Mouse (Mus musculus) R1 (cell line): ENCODE data around the gene Hacd2.
A peak's percentile ranks its signal among the peaks of the same experiment; 100 is the strongest.

Source experiments
- DNase-seq: peaks from one replicate; pipeline ENCODE4 v3.0.0-alpha.2; 2018; ENCODE audit warnings: low read depth, low spot score

Gene Hacd2

DNA sequence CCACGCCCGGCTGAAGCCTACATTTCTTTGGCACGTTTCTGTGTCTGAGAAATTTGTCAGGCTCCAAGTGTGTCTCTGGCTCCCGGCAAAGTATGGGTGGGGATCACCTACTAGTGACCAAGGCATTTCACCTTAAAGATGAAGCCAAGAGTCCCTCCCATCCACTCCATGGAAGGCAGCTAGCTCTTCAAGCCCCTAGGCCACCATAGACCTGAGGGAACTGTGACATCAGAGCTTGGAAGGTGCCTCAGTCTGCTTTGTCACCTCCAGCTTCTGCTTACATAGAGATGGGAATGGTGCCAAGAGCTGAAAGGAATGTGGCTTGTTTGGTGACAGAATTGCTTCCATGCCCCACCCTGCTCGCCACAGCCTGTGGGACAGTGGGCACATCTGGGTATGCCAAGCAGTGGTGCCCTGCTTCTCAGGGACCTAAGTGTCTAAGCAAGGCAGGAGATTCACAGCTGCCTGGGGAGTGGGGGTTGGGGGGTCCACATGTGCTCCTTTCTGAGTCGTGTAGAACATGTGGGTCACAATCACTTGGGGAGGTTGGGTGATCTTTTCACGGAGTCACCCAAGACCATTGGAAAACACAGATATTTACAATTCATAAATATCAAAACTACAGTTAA is 94.2 kb downstream of the Hacd2 start:
- no peak for DNase-seq

- DNase-seq, result no peak
These were observed 95.2 kb downstream of the Hacd2 start for GRCm38 (mm10) chr16:35117436-35117835.

DNA sequence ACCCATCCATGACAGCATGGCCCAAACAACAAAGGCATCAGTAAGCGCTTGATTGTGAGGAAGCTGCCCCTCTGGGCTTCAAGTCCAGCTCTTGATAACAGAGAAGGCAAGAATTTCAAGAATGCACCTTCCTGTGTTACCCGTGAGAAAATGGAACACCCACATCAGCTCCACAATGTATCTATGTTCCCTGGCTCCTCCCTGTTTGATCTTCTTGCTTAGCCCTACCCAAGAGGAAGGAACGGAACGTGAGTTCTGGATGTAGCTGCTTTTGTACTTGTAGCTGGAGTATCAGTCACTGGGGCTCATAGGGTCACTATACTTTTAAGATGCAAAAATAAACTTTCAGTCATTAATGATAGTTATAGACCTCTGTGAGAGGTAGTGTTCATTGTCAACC is 98.4 kb downstream of the Hacd2 start:
- peak; percentile 50 for DNase-seq

DNA sequence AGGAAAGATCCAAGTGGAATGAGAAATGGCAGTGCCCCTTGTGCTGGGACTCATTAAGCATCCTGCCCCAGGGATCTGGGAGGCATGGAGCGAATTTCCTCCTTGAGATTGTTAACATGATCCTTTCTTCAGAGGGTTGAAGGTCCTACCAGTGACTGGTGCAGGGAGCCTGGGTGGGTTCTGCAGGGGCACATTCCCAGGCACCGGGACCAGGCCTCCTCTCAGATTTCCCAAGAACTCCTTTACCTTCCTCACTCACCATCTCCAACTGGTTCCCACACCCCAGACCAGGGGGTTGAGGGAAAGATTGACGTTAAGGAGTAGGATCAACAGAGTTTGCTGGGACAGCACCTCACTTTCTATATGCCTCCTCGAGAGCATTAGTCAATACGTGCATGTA is 105.0 kb downstream of the Hacd2 start:
- DNase-seq, result no peak

GRCm38 (mm10) chr16:35130172-35130571 is 107.9 kb downstream of the Hacd2 start:
- no peak for DNase-seq

DNA sequence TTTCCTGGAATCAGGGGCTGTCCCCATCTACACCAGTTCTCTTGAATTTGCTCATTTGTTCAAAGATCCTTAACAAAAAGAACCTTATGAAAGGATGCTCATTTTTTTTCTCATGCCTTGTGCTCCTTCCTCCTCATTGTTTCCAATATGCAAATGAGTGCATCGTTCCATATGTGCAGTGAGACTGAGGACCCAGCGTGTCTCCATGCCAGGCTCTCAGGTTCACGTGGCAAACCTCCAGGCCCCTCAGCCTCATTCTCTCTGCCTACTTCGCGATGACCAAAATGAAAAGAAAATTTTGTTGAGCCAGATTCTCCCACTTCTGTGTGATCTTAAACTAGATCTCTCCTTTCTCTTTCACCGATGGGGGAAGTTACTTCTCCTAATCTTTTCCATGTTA is 117.2 kb downstream of the Hacd2 start:
- DNase-seq, result no peak

DNA sequence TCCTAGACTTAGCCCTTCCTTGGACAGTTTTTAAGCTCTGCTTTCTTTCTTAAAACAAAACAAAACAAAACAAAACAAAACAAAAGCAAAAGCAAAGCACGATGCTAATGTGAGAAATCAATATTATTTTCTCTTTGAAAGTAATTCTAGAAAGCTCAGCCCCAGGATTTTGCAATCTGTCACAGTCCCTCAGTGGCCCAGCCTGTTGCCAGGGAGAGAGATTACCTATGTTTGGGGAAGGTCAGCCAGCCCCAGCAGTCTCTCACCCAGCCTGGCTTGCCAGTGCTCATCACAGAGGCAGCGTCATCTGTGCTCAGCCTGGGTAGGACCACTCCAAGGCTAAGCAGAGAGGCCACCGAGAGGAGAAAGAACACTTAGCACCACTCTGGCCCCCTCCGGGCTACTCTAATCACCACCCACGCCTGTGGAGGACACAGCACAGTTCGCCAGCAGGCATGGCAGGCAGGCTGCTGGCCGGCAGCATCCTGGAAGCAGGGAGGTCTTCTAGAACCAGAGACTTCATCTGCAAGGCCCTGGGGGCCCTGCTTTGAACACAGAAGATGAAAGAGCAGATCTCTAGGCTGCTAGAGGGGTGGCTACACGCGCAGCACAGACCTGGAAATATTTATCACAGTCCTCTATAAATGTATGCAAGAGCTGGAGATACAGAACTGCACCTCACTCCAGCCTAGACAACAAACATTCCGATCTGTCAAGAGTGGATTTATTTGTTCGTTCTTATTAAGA is 117.8 kb downstream of the Hacd2 start:
- no peak for DNase-seq

GRCm38 (mm10) chr16:35140620-35140975 is 118.4 kb downstream of the Hacd2 start:
- DNase-seq, result no peak

GRCm38 (mm10) chr16:35141839-35142238 is 119.6 kb downstream of the Hacd2 start:
- DNase-seq, result no peak

DNA sequence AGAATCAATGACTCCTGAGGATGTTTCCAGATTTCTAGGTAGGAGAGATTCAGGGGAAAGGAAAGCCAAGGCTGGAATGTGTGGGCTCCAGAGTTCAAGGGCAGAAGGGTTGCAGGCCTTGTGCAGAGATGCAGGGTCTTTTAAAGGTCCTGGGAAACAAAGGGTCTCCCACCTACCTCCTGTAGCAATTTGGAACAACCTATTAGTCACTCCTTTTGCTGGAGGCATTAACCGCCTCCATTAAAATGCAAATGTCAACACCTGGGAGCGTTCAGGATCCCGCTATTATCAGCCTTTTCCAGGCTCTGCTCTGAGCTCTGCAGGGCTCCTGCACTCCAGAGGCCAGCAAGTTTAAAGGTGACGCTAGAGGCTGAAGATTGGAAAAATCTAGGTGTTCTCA is 123.9 kb downstream of the Hacd2 start:
- DNase-seq, result peak; percentile 96

GRCm38 (mm10) chr16:35153146-35153755 is 131.0 kb downstream of the Hacd2 start:
- no peak for DNase-seq

DNA sequence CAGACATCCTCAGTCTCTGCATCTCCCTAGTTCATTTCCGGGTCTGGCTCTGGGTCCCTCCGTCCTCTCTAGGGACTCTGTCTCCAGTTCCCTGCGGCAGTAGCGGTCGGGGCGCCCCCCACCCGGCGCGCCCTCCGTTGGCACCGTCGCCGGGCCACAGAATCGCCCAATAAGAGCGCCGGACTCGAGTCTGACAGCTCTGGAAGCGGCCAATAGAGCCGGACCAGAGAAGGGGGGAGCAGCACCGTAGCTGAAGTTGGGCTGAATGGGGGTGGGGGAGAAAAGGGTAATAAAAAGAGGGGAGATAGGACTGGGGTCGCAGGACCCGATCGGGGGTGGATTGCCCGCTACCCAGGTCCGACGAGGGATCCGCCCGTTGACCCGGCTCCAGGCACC is 132.0 kb downstream of the Hacd2 start:
- DNase-seq, result peak; percentile 37

- peak; percentile 60 for DNase-seq
These were observed 132.6 kb downstream of the Hacd2 start, which contains the start of gene Adcy5 for GRCm38 (mm10) chr16:35154641-35155390. Adcy5 (plus strand) TSS chr16:35154877.

DNA sequence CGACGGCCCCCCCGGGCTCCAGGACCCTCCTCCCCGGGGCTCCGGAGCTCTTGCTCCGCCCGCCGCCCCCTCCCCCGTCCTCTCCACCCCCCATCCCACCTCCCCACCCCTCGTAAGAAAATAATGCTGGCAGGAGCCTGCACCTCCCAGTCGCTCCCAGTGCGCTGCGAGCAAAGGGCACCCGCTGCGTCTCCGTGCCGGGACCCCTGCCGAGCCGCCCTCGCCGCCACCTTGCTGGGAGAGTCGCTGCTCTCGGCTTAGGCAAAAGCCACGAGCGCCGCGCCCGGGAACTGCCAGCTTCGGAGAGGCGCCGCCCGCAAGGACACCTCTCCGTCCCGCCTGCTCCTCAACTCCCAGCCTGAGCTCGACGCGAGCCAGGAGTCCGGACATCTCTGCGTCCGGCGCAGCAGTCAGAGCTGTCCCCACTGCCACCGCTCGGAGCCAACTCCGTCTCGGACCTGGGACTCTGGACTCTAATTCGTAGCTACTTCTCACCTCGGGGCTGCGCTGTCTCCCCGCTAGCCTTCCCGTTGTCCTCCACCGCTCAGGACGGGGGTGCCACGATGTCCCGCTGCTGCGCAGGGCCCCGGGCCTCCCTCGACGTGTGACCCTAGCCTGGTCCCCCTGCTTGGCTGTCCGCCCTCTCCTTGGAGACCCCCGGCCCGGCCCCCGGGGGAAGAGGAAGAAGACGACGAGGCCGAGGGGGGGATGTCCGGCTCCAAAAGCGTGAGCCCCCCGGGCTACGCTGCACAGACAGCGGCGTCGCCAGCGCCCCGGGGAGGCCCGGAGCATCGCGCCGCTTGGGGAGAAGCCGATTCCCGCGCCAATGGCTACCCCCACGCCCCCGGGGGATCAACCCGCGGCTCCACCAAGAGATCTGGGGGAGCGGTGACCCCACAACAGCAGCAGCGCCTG is 133.4 kb downstream of the Hacd2 start:
- peak; percentile 56 for DNase-seq

- DNase-seq, result peak; percentile 68
These were observed 134.1 kb downstream of the Hacd2 start for GRCm38 (mm10) chr16:35156306-35156695.

- no peak for DNase-seq
These were observed 134.6 kb downstream of the Hacd2 start for GRCm38 (mm10) chr16:35156832-35157231.
